Mouse (Mus musculus): ENCODE measurements at regions not wholly inside any gene's neighbourhood (a gene's known extent, or its start where the extent isn't known, plus 50 kb on each side); places are given as distances from the start of the nearest gene placed in this dataset.

DNA sequence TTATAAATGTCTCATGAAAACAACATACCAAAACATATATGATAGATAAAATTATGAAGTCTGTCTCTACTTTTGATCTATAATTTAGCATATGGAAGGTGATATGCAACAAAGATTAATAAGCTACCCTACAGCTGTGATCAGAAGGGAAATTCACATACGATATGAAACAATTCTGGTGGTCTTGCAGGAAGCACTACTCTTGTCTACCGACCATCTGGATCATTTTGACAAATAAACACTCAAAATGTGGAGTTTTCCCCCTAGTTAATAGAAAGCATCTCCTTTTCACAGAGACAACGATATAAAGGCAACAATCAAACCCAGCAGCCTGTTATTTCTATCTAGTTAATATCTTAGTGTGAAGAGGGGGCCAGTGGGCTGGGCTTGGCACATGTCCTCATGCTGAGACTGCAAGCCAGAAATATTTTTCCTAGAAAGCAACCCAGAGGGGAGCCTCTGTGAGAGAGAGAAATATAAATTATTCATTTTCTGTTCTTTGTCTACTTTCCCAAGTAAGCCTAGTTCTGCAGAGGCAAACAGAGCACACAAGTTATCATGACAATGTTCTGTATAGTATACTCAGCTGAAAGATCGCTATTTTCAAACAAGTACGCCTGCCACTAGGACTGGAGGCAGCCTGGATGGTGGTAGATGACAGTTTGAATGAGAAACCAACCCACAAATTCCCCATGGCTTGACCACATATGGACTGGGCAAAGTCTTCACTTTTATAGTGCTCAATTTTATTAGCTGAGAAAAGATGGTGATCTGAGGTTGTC is 344.4 kb upstream of the Kif18a start:
- TF ChIP-seq POLR2A (IDR thresholded peaks at IDR 0.05; ENCODE audit: borderline replicate concordance, insufficient read depth, low read length) (no peak), CTCF (IDR thresholded peaks at IDR 0.05; ENCODE audit: borderline replicate concordance, insufficient read depth, low read depth, low read length) (no peak)

All from cerebellum, adult 2 months (tissue).